Mouse (Mus musculus): Measurements from ENCODE around the gene Tnip2. TPM values are rescaled to one million over a fixed set of nuclear protein-coding genes. Genes with fewer than 3 reads are reported as not detected.

The Tnip2 gene
- 7.8 and 10.3 TPM in 2 replicates for polyA plus RNA-seq (2012; rRNA removed)

GRCm38 (mm10) chr5:34513466-34514217, at the start of gene Tnip2:
Gene Tnip2, minus strand, starts transcription at chr5:34513991.

GRCm38 (mm10) chr5:34525663-34526476, 12.1 kb upstream of the Tnip2 start, which contains the start of gene Sh3bp2:
Gene Sh3bp2, plus strand, starts transcription at chr5:34525838.

Other genes with a start within 250 kb of the Tnip2 start
- 2.2 and 2.8 TPM in 2 replicates for gene Zfyve28, start 225.5 kb downstream of the Tnip2 start, polyA plus RNA-seq (2012; rRNA removed)
- 0.02 and 0.05 TPM in 2 replicates for gene Cfap99, start 225.4 kb downstream of the Tnip2 start, polyA plus RNA-seq (2012; rRNA removed)
- 159 and 252 TPM in 2 replicates for gene Rnf4, start 177.7 kb downstream of the Tnip2 start, polyA plus RNA-seq (2012; rRNA removed)
- 36.4 and 50.5 TPM in 2 replicates for gene Fam193a, start 144.1 kb downstream of the Tnip2 start, polyA plus RNA-seq (2012; rRNA removed)
- 17.2 and 19.8 TPM in 2 replicates for gene Sh3bp2, start 11.8 kb upstream of the Tnip2 start, polyA plus RNA-seq (2012; rRNA removed)
- gene Add1, start 59.7 kb upstream of the Tnip2 start, polyA plus RNA-seq (2012; rRNA removed), result 176 and 189 TPM in 2 replicates
- 87.4 and 128 TPM in 2 replicates for gene Mfsd10, start 123.2 kb upstream of the Tnip2 start, polyA plus RNA-seq (2012; rRNA removed)
- gene Nop14, start 146.2 kb upstream of the Tnip2 start, polyA plus RNA-seq (2012; rRNA removed), result 32.9 and 37.4 TPM in 2 replicates
- 2.2 and 3.1 TPM in 2 replicates for gene Grk4, start 146.4 kb upstream of the Tnip2 start, polyA plus RNA-seq (2012; rRNA removed)
- 19.0 and 25.7 TPM in 2 replicates for gene Htt, start 247.7 kb upstream of the Tnip2 start, polyA plus RNA-seq (2012; rRNA removed)

Measured in central nervous system, embryonic 11.5 days (tissue).